Mouse (Mus musculus) layer of hippocampus, adult 9-10 months (tissue): ENCODE measurements around the gene Hspb8.
"Not testable (repeated sequence)": the region's sequence is repeated elsewhere in the genome, so short reads cannot be mapped to it uniquely, and the experiment has no call there.

Experiments
- DNase-seq: peaks from one replicate; pipeline ENCODE4 v3.0.0; 2022; ENCODE audit warnings: low spot score

The Hspb8 gene

GRCm38 (mm10) chr5:116389856-116390542, 32.7 kb downstream of the Hspb8 start:
- no peak for DNase-seq

GRCm38 (mm10) chr5:116389321-116389720, 33.3 kb downstream of the Hspb8 start:
- no peak for DNase-seq

- DNase-seq, result no peak
Observed at GRCm38 (mm10) chr5:116387302-116387935, 35.2 kb downstream of the Hspb8 start.

- DNase-seq, result peak; percentile 59
Observed at GRCm38 (mm10) chr5:116386020-116386419, 36.6 kb downstream of the Hspb8 start.

DNA sequence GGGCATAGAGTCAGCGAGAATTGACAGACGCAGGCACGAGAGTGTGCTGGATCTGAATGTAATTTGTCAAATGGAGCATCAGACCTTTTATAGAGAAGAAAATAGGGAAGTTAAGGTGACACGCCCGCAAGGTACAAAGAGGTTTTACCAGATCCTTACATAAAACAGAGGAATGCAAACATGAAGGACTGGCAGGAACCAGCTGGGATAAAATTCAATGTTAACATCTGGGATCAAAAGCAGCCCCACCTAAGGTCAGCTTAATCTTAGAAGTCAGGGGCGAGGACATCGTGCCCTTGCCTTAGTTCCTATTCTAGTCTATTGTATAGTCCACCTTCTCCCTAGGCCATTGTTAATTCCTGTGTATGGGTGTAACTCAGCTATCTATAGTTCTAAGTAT, 40.0 kb downstream of the Hspb8 start:
- not testable (repeated sequence) for DNase-seq

GRCm38 (mm10) chr5:116381726-116382125, 40.9 kb downstream of the Hspb8 start:
- DNase-seq, result no peak

DNA sequence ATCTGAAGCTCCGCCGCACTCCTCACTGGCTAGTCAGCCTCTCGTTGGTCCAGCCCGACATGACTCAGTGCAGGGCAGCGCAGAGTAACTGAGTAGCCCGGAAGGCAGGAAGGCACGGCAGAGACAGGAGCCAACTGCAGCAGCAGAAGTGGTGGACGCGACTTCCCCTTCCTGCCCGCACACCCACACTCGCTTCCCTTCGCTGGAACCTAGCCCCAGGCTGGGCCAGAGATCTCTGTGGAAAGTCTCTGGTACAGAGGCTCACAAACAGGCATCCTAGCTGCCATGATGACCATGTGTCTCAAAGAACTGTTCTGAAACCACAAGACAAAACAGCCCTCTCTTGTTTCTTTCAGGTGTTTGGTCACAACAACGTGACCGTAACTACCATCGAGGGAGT, 41.4 kb downstream of the Hspb8 start:
- DNase-seq, result no peak

DNA sequence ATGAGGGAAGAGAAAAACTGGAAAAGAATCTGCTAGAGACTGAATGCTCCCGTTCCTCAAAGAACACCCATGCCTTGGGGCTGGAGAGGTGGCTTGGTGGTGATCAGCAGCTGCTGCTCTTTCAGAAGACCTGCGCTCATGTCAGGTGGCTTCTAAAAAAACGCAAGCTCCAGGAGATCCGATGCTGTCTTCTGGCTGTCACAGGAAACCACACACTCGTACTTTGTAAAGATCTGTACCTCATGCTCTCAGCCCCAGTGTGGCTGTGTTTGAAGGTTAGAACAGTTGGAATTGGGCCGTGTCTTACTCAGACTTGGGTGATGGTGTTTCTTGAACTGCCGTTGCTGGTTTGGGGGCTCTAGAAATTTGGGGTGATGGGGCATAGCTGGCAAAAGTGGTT, 42.3 kb downstream of the Hspb8 start:
- DNase-seq, result no peak

DNA sequence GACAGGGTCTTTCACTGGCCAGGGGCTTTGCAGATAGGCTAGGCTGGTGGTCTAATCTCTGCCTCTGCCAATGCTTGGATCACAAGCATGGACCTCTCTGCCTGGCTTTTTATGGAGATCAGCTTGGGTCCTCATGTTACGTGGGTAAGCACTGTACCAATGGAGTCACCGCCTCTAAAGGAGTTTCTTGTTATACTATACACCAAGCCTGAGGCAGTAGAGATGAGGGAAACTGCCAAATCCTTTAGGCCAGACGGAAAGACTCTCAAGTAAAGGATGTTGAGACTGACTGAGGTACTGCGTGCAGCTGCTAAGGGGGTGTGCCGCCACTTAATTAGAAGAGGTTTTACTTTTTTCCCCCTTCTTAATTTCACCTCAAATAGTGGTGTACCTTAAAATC, 43.8 kb downstream of the Hspb8 start:
- DNase-seq, result no peak

GRCm38 (mm10) chr5:116367923-116368322, 54.7 kb downstream of the Hspb8 start:
- no peak for DNase-seq

DNA sequence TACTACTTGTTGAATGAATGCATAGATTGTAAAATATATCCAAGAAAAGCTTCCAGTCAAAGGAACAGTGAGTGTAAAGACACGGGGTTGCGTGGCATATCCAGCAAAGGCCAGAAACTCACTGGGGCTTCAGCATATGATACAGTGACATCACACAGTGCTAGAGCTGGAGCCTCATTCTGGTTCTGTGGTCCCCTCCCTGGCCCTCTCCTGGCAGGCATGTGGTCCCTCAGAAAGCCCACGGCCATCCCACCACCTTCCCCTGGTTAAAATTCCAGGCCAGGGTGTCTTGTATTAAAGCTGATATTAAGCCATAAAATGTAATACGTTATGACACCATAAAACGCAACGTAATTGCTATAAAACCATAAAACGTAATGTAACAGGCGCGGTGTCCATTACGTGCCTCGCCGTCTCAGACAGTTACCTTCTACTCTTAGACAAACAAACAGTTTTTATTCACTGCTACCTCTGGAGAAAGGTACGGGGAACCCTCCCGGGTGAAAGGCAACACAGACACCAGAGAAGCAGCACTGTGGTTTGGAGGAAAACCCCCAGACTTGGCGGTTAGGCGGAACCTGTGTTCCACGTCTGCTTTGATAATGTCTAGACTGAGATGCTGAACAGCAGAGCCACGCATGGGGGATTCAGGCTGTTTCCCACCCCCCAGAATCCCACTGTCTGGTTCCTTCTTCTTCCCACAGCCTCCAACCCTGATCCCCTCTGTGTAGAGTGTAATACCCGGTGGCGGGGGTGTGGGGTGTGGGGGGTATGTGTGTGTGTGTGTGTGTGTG, 55.6 kb downstream of the Hspb8 start:
- no peak for DNase-seq

DNA sequence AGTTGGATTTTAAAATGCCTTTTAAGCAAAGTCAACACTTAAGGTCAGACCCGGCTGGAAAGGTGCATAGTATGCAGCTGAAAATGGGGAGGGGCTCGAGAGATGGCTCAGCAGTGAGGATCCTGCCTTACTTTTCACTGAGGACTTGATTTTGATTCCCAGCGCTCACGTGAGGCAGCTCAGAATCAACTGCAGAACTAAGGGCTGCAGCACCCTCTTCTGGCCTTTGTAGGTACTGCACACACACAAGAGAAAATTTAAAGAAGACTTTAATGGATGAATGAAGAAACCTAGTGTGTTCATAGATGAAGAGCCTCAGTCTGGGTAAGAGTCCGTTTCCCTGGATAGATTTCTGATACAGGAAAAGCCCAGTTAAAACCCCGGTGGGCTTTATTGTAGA, 61.3 kb downstream of the Hspb8 start:
- DNase-seq, result no peak

GRCm38 (mm10) chr5:116360751-116361150, 61.9 kb downstream of the Hspb8 start:
- DNase-seq, result no peak
